Mouse (Mus musculus) midbrain, embryonic 12.5 days (tissue): ENCODE results near the gene Cryge. TPM values are rescaled to one million over a fixed set of nuclear protein-coding genes. Genes with fewer than 3 reads are reported as not detected.
"Not testable (repeated sequence)": the region's sequence is repeated elsewhere in the genome, so short reads cannot be mapped to it uniquely, and the experiment has no call there.

Experiments used
- ATAC-seq: fragments of 200-750 bp; cut with Nextera tagmentation; 2 replicates; pipeline ENCODE4 v1.8.0; 2017; ENCODE audit warnings: low read depth, moderate TSS enrichment, moderate library complexity; ENCODE audit not compliant: low FRiP score
- H3K27ac ChIP-seq: fragments of 300-500 bp; sonication (generic); replicated peaks from 2 replicates; pipeline ENCODE4 v1.5.1; 2016; ENCODE audit warnings: mild to moderate bottlenecking
- H3K27me3 ChIP-seq: fragments of 300-500 bp; sonication (generic); 2 replicates; pipeline ENCODE4 v1.6.1; 2016; ENCODE audit warnings: mild to moderate bottlenecking
- H3K36me3 ChIP-seq: fragments of 300-500 bp; sonication (generic); 2 replicates; pipeline ENCODE4 v1.6.1; 2016
- H3K4me1 ChIP-seq: fragments of 300-500 bp; sonication (generic); 2 replicates; pipeline ENCODE4 v1.6.1; 2016
- H3K4me2 ChIP-seq: fragments of 300-500 bp; sonication (generic); replicated peaks from 2 replicates; pipeline ENCODE4 v1.6.1; 2016; ENCODE audit warnings: mild to moderate bottlenecking, moderate library complexity
- H3K4me3 ChIP-seq: fragments of 300-500 bp; sonication (generic); 2 replicates; pipeline ENCODE4 v1.5.1; 2016; ENCODE audit warnings: mild to moderate bottlenecking
- H3K9ac ChIP-seq: fragments of 300-500 bp; sonication (generic); replicated peaks from 2 replicates; pipeline ENCODE4 v1.6.1; 2016; ENCODE audit warnings: mild to moderate bottlenecking, moderate library complexity
- H3K9me3 ChIP-seq: fragments of 300-500 bp; sonication (generic); 2 replicates; pipeline ENCODE4 v1.6.1; 2016; ENCODE audit warnings: mild to moderate bottlenecking
- WGBS: fragments of 180-500 bp; shearing (Covaris S2); methylation state at CpG from one replicate; pipeline ENCODE4 v1.1.7; 2016; 5-methylcytosine and 5-hydroxymethylcytosine counted together
- polyA plus RNA-seq: library from polyadenylated mRNA; unstranded; fragments of >200 nt; fragmentation: Nextera tagmentation; extraction: Ambion mirVana; gene quantifications from 2 replicates; pipeline ENCODE4 v1.2.1, GENCODE M21; 2016

Cryge gene
- not detected in 2 replicates for polyA plus RNA-seq

DNA sequence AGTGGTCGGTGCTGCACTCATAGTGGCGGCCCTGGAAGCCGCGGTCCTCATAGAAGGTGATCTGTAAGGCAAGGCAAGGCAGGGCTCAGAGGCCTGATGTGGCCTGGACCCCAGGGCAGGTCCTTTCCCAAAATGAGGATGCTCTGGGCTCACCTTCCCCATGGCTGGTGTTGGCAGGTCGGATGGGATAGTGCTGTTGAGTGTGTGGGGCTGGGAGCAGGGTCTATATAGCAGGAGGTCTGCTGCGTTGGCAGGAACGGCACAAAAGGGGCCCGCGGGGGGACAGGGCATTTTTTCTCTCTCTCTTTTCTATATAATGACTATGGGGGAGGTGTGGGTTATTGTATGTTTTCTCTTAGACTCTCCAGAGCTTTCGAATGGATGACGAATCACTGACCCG is at the start of gene Cryge:
Gene Cryge, minus strand, starts transcription at position 198 of the 400 bp plus-strand sequence.
- not testable (repeated sequence) for H3K4me3 ChIP-seq, H3K27ac ChIP-seq, H3K4me1 ChIP-seq, H3K9me3 ChIP-seq, H3K9ac ChIP-seq, H3K27me3 ChIP-seq, ATAC-seq, H3K36me3 ChIP-seq, H3K4me2 ChIP-seq
- 43% methylated on average over 8 of the region's 12 CpGs for WGBS

- no peak overlapping the region for H3K9ac ChIP-seq
- no peak overlapping the region for H3K27ac ChIP-seq
- no peak overlapping the region for H3K4me2 ChIP-seq
- ATAC-seq, result no peak
- no peak overlapping the region for H3K4me3 ChIP-seq
- no peaks in the 10 kb centered on the region for H3K36me3 ChIP-seq
- WGBS, result 88% methylated on average over 3 of the region's 3 CpGs
- H3K9me3 ChIP-seq, result no peaks in the 10 kb centered on the region
- H3K4me1 ChIP-seq, result no peaks in the 10 kb centered on the region
- H3K27me3 ChIP-seq, result no peaks in the 10 kb centered on the region
Observed at GRCm38 (mm10) chr1:65096953-65097352, 46.0 kb upstream of the Cryge start.

GRCm38 (mm10) chr1:65091566-65091965 is 40.6 kb upstream of the Cryge start:
- H3K9ac ChIP-seq, result no peak overlapping the region
- no peak overlapping the region for H3K4me3 ChIP-seq
- H3K36me3 ChIP-seq, result no peaks in the 10 kb centered on the region
- no peaks in the 10 kb centered on the region for H3K27me3 ChIP-seq
- ATAC-seq, result no peak
- no peaks in the 10 kb centered on the region for H3K9me3 ChIP-seq
- H3K4me2 ChIP-seq, result no peak overlapping the region
- 88% methylated on average over 3 of the region's 3 CpGs for WGBS
- H3K27ac ChIP-seq, result no peak overlapping the region
- no peaks in the 10 kb centered on the region for H3K4me1 ChIP-seq

DNA sequence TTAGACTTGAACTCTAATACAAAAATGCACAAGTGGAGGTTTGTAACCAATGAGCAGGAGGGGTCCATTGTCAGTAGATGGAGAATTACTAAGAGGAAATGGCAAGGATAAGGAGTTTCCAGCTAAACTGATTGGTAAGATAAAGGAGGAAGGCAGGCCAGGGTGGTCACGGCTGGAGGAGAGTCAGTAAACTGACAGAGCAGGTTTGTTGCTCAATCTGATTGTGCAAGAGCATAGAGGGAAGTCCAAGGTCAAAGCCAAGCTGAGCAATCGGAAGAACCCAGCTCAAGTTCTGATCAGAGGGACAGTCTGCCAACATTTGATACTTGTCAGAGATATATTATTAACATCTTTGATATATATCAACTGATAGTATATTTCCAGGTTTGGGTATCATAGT is 39.4 kb upstream of the Cryge start:
- ATAC-seq, result no peak
- H3K4me3 ChIP-seq, result no peak overlapping the region
- H3K9ac ChIP-seq, result no peak overlapping the region
- H3K9me3 ChIP-seq, result no peaks in the 10 kb centered on the region
- no peaks in the 10 kb centered on the region for H3K36me3 ChIP-seq
- no peaks in the 10 kb centered on the region for H3K27me3 ChIP-seq
- no peaks in the 10 kb centered on the region for H3K4me1 ChIP-seq
- WGBS, result 84% methylated on average over 2 of the region's 2 CpGs
- no peak overlapping the region for H3K27ac ChIP-seq
- H3K4me2 ChIP-seq, result no peak overlapping the region

DNA sequence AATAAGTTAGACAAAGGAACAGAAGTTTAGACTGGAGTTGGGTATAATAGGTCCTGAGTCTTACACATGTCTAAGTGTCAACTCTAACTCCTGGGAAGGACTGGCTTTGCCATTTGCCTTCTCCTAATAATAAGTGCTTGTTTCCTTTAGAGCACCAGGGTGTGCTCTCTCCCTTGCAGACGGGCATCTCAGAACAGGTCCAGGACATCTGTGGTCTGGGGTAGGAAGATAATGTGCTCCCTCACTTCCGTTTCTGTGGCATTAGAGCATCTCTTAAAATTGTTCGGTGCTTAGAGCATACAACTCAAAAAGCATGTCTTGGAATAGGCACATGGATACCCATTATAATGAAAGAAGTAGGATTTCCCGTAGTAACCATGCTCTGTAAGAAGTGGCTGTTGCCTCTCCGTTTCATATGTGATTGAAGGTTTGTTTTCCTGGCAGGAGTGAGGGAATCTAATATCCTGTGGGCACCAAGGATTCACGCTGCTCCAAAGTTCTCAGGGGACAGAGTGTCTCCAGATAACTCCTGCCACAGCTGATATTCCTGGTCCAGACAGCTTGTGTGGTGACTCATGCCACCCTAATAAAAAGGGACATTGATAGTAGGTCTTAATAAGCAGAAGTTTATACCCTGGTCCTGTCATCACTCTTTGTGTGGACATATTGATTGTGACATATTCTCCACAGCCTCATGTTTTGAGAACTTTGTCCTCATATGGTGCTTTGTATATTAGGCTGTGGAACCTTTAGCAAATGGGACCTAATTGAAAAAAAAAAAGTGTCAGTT is 37.8 kb upstream of the Cryge start:
- H3K27ac ChIP-seq, result no peak overlapping the region
- no peaks in the 10 kb centered on the region for H3K27me3 ChIP-seq
- no peaks in the 10 kb centered on the region for H3K9me3 ChIP-seq
- ATAC-seq, result no peak
- H3K36me3 ChIP-seq, result no peaks in the 10 kb centered on the region
- no peak overlapping the region for H3K9ac ChIP-seq
- H3K4me3 ChIP-seq, result no peak overlapping the region
- H3K4me2 ChIP-seq, result no peak overlapping the region
- 83% methylated on average over 6 of the region's 6 CpGs for WGBS
- H3K4me1 ChIP-seq, result no peaks in the 10 kb centered on the region

DNA sequence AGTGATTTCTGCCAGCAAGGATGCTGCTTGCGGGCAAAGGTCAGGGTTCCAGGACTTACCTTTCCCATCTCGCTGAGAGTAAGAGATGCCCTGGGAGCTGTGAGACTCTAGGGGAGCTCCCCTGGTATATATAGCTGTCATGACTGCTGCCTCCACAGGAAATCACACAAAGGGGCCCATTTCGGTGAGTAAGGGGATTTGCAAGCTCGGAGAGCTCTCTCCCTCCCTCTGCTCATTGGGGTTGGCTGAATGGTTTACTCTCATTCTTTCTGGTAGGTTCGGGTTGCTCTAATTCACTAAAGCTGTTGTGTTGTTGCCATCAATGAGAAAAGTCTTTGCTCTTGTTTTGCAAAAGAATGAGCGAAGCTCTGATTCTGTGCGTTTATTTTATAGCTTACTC is 31.2 kb upstream of the Cryge start, which contains the start of gene Crygb:
Gene Crygb, minus strand, starts transcription at position 101 of the 400 bp plus-strand sequence.
- no peak within 1 kb of the TSS for H3K4me2 ChIP-seq
- H3K36me3 ChIP-seq, result no peaks in the 10 kb centered on the region
- no peaks in the 10 kb centered on the region for H3K27me3 ChIP-seq
- no peaks in the 10 kb centered on the region for H3K9me3 ChIP-seq
- 24% methylated on average over 7 of the region's 7 CpGs for WGBS
- H3K4me3 ChIP-seq, result no peak within 1 kb of the TSS
- no peak within 1 kb of the TSS for H3K9ac ChIP-seq
- no peak for ATAC-seq
- 0 out of 2 replicates have a peak, but pooled peaks cover 2% of the 10 kb centered on the region for H3K4me1 ChIP-seq
- H3K27ac ChIP-seq, result no peak within 1 kb of the TSS

DNA sequence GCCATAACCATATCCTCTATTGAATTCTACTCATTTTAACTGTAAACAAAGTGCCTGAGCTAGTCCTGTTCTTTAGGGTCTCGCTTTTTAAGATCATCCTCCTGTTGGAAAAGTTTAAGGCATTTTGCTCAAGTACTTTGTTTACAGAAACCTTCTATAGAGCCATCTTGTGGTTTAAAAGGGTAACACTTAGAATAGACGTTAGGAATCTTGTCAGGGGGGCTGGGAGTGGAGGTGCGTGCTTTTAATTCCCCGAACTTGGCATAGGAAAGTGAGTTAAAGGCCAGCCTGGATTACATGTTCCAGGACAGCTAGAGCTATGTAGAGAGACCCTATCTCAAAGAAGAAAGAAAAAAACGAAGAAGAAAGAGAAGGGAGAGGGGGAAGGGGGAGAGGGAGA is 24.7 kb upstream of the Cryge start:
- 25% methylated on average over 5 of the region's 5 CpGs for WGBS
- no peaks in the 10 kb centered on the region for H3K36me3 ChIP-seq
- no peak for ATAC-seq
- no peaks in the 10 kb centered on the region for H3K9me3 ChIP-seq
- H3K4me3 ChIP-seq, result no peak overlapping the region
- no peak overlapping the region for H3K9ac ChIP-seq
- H3K27me3 ChIP-seq, result no peaks in the 10 kb centered on the region
- H3K27ac ChIP-seq, result no peak overlapping the region
- no peaks in the 10 kb centered on the region for H3K4me1 ChIP-seq
- H3K4me2 ChIP-seq, result no peak overlapping the region

- Histone ChIP-seq H3K4me2 (no peak within 1 kb of the TSS), H3K9me3 (no peaks in the 10 kb centered on the region), H3K4me1 (no peaks in the 10 kb centered on the region), H3K36me3 (no peaks in the 10 kb centered on the region), H3K27ac (no peak within 1 kb of the TSS), H3K4me3 (no peak within 1 kb of the TSS), H3K27me3 (no peaks in the 10 kb centered on the region), H3K9ac (no peak within 1 kb of the TSS)
- ATAC-seq, result no peak
- 57% methylated on average over 6 of the region's 6 CpGs for WGBS
Observed at GRCm38 (mm10) chr1:65073589-65073988, 22.6 kb upstream of the Cryge start, which contains the start of gene Crygc. Gene Crygc, minus strand, starts transcription at chr1:65073689.

GRCm38 (mm10) chr1:65067842-65068241 is 16.9 kb upstream of the Cryge start:
- H3K4me2 ChIP-seq, result no peak overlapping the region
- no peak overlapping the region for H3K27ac ChIP-seq
- no peak for ATAC-seq
- no peak overlapping the region for H3K4me3 ChIP-seq
- H3K9ac ChIP-seq, result no peak overlapping the region
- H3K4me1 ChIP-seq, result no peaks in the 10 kb centered on the region
- no peaks in the 10 kb centered on the region for H3K36me3 ChIP-seq
- no peaks in the 10 kb centered on the region for H3K9me3 ChIP-seq
- H3K27me3 ChIP-seq, result no peaks in the 10 kb centered on the region

- no peak for ATAC-seq
- H3K9me3 ChIP-seq, result no peaks in the 10 kb centered on the region
- H3K36me3 ChIP-seq, result no peaks in the 10 kb centered on the region
- H3K27ac ChIP-seq, result no peak overlapping the region
- no peaks in the 10 kb centered on the region for H3K4me1 ChIP-seq
- H3K4me3 ChIP-seq, result no peak overlapping the region
- WGBS, result 86% methylated on average over 15 of the region's 15 CpGs
- H3K4me2 ChIP-seq, result no peak overlapping the region
- H3K9ac ChIP-seq, result no peak overlapping the region
- no peaks in the 10 kb centered on the region for H3K27me3 ChIP-seq
Observed at GRCm38 (mm10) chr1:65064201-65064600, 13.3 kb upstream of the Cryge start.

DNA sequence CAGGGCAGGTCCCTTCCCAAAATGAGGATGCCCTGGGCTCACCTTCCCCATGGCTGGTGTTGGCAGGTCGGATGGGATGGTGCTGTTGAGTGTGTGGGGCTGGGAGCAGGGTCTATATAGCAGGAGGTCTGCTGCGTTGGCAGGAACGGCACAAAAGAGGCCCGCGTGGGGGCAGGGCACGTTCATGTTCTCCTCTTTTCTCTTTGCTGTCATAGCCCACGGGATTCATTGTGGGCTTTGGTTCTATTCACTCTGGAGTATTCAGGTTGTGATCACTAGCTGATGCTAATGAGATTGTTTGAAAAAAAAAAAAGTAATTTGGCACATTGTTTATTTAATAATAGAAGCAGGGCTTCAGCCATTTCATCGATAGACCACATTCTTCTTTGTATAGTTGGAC is 12.4 kb upstream of the Cryge start, which contains the start of gene Crygd:
Gene Crygd, minus strand, starts transcription at position 101 of the 400 bp plus-strand sequence.
- no peak within 1 kb of the TSS for H3K27ac ChIP-seq
- H3K4me1 ChIP-seq, result no peaks in the 10 kb centered on the region
- no peaks in the 10 kb centered on the region for H3K36me3 ChIP-seq
- no peaks in the 10 kb centered on the region for H3K27me3 ChIP-seq
- H3K4me2 ChIP-seq, result no peak within 1 kb of the TSS
- ATAC-seq, result no peak
- no peak within 1 kb of the TSS for H3K9ac ChIP-seq
- WGBS, result 75% methylated on average over 8 of the region's 8 CpGs
- H3K9me3 ChIP-seq, result no peaks in the 10 kb centered on the region
- no peak within 1 kb of the TSS for H3K4me3 ChIP-seq

DNA sequence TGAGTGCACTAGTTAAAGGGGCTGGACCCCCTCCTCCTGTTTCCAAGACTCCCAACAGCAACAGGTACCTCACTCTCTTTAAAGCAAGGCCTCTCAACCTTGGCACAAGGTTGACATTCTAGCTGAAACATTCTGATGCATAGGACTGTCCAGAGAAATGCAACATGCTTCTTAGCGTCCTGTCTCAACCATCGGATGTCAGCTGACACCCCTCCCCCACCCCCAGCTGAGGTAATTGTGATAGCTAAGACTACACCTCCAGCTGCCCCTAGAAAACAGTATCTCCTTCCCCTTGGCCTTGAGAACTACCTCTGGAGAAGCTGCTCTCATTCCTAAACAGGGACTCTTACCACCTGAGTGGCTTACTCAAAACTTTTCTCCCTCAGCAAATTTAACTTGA is 1.2 kb upstream of the Cryge start:
- Histone ChIP-seq H3K4me2 (no peak overlapping the region), H3K27ac (no peak overlapping the region), H3K4me3 (no peak overlapping the region), H3K9me3 (no peaks in the 10 kb centered on the region), H3K27me3 (no peaks in the 10 kb centered on the region), H3K9ac (no peak overlapping the region), H3K4me1 (0 out of 2 replicates have a peak, but pooled peaks cover 3% of the 10 kb centered on the region), H3K36me3 (no peaks in the 10 kb centered on the region)
- WGBS, result 37% methylated on average over 2 of the region's 2 CpGs
- ATAC-seq, result no peak
